Mouse (Mus musculus) heart, postnatal 0 days (tissue): ENCODE results near the gene Gal.

Experiments
- CTCF ChIP-seq: IDR thresholded peaks from 2 replicates; pipeline ENCODE4 v1.5.1; 2016; ENCODE audit warnings: antibody characterized with exemption, control low read depth, low read depth
- EP300 ChIP-seq: IDR thresholded peaks from 2 replicates; pipeline ENCODE4 v1.6.1; 2016; ENCODE audit warnings: antibody characterized with exemption, low read depth

DNA sequence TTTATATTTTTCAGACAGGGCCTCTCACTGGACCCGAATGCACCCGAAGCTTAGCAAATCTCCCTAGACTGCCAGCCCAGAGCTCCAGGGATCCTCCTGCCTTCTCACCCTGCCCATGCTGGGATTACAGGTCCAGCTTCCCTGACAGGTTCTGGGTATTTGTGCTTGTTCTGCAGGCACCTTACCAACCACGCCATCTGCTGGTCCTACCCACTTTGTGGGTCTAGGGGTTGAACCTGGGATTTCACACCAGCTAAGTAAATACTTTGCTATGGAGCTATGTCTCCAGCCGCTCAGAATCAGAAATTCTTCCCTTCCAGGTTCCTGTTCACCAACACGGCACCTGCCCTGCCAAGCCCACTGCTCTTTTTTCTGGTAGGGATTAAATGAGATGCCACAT is 23.6 kb upstream of the Gal start:
- TF ChIP-seq CTCF (peak; percentile 29; the same call in 1 of the 2 replicates), EP300 (no peak)
